Mouse (Mus musculus): ENCODE results near the gene Plcl2. TPM values are rescaled to one million over a fixed set of nuclear protein-coding genes. Genes with fewer than 3 reads are reported as not detected.
"Not testable (repeated sequence)": the region's sequence is repeated elsewhere in the genome, so short reads cannot be mapped to it uniquely, and the experiment has no call there.

Plcl2 gene
- polyA plus RNA-seq, 1 experiment from 2014 or later: 1.5 TPM

DNA sequence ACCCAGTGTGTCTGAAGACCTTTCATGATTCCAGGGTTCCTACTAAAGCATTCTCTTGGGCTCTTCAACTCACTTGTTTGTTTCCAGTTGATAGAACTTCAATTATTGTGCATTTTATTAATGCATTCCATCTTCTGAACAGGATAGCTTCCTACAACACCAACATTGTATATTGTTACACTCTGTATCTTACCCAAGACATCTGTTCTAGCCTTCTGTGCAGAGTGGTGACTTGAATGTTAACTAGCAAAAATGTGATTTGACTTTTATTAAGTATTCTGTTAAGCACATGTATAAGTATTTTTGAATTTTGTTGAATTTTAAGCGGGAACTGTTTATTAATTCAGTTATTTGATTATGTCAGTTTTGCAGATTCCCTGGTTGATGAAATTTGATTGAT, 132.7 kb downstream of the Plcl2 start:
- Histone ChIP-seq H3K4me1 (ENCODE audit: control insufficient read depth, low read depth, low read length) (no peaks in the 10 kb centered on the region), H3K4me2 (ENCODE audit: low read depth, low read length) (no peak overlapping the region), H3K27ac (ENCODE audit: low read length) (no peak overlapping the region), H3K4me3 (ENCODE audit: low read depth, low read length) (no peak overlapping the region), H3K9me3 (replicated peaks; ENCODE audit: control insufficient read depth, low read length) (no peaks in the 10 kb centered on the region), H3K9ac (ENCODE audit: low read depth, low read length) (no peak overlapping the region), H3K27me3 (ENCODE audit: control insufficient read depth, insufficient read depth, low read depth, low read length) (no peaks in the 10 kb centered on the region), H3K36me3 (ENCODE audit: control insufficient read depth, insufficient read depth) (no peaks in the 10 kb centered on the region)
- WGBS (ENCODE audit: insufficient replicate concordance): 74% methylated on average over 1 of the region's 1 CpGs
- ATAC-seq (ENCODE audit: low read depth): no peak

DNA sequence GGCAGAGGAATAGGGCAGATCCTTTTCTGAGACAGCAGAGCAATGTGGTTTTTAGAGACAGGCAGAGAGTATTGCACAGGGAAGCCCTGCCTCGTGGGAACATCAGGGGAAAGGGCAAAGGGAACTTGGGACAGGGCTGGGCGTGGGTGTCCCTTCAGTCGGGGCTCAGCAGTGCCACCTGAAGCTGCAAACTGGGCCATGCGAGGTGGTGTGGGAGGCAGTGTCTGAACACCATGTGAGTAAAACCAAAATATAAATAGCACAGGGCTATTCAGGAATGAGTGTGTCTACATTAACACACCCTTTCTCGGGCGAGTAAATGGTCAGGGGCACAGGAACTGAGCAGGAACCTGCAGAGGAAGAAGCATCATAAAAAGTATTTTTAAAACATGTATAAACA, 134.2 kb downstream of the Plcl2 start:
- Histone ChIP-seq H3K9ac (ENCODE audit: low read depth, low read length) (no peak overlapping the region), H3K4me2 (ENCODE audit: low read depth, low read length) (no peak overlapping the region), H3K27ac (ENCODE audit: low read length) (no peak overlapping the region), H3K27me3 (ENCODE audit: control insufficient read depth, insufficient read depth, low read depth, low read length) (no peaks in the 10 kb centered on the region), H3K36me3 (ENCODE audit: control insufficient read depth, insufficient read depth) (peaks cover under 1% of the 10 kb centered on the region), H3K9me3 (replicated peaks; ENCODE audit: control insufficient read depth, low read length) (no peaks in the 10 kb centered on the region), H3K4me3 (ENCODE audit: low read depth, low read length) (no peak overlapping the region), H3K4me1 (ENCODE audit: control insufficient read depth, low read depth, low read length) (no peaks in the 10 kb centered on the region)
- no peak for ATAC-seq (ENCODE audit: low read depth)
- WGBS (ENCODE audit: insufficient replicate concordance): 38% methylated on average over 6 of the region's 6 CpGs

DNA sequence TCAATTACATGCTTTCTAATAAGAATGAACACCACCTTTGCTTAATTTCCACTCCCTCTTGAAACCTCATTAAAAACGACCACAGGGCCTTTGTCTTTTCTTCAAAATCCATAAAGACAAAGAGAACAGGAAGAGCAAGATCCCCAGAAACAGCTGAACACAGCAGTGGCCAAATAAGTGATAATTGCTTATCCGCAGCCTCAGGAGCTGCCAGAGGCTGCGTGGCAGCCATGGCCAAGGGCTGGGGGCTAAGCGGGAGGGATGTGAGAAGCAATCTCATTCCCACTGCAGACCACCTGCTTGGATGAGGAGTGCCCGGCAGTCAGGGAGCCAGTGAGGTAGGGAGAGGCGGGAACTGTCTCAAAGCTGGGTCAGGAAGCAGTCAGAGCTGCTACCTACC, 134.8 kb downstream of the Plcl2 start:
- Histone ChIP-seq H3K36me3 (ENCODE audit: control insufficient read depth, insufficient read depth) (peaks cover 3% of the 10 kb centered on the region), H3K4me2 (ENCODE audit: low read depth, low read length) (no peak overlapping the region), H3K9ac (ENCODE audit: low read depth, low read length) (no peak overlapping the region), H3K4me3 (ENCODE audit: low read depth, low read length) (no peak overlapping the region), H3K27ac (ENCODE audit: low read length) (no peak overlapping the region), H3K9me3 (replicated peaks; ENCODE audit: control insufficient read depth, low read length) (no peaks in the 10 kb centered on the region), H3K27me3 (ENCODE audit: control insufficient read depth, insufficient read depth, low read depth, low read length) (no peaks in the 10 kb centered on the region), H3K4me1 (ENCODE audit: control insufficient read depth, low read depth, low read length) (no peaks in the 10 kb centered on the region)
- ATAC-seq (ENCODE audit: low read depth): no peak
- 43% methylated on average over 6 of the region's 6 CpGs for WGBS (ENCODE audit: insufficient replicate concordance)

DNA sequence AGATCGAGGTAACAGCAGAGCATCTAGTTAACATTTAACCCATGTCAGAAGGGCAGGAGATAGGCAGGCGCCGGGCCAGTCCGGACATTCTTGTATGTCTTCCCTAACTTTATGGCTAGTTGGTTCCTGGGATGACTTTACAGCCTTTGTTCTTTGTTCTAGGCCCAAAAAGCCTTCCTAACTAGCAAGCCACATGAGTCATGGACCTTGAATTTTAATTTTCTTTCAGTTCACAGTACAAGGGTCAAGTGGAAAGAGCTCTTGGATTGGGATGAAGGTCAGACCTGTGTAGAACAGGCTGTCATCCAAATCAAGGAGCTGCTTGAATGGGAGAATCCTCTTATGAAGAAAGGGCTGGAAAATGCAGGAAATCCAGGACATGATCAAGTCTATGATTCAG, 138.9 kb downstream of the Plcl2 start:
- not testable (repeated sequence) for H3K27ac ChIP-seq (ENCODE audit: low read length); H3K27me3 ChIP-seq (ENCODE audit: control insufficient read depth, insufficient read depth, low read depth, low read length); H3K4me1 ChIP-seq (ENCODE audit: control insufficient read depth, low read depth, low read length); ATAC-seq (ENCODE audit: low read depth); H3K4me2 ChIP-seq (ENCODE audit: low read depth, low read length); H3K9me3 ChIP-seq (replicated peaks; ENCODE audit: control insufficient read depth, low read length); H3K9ac ChIP-seq (ENCODE audit: low read depth, low read length); H3K4me3 ChIP-seq (ENCODE audit: low read depth, low read length); H3K36me3 ChIP-seq (ENCODE audit: control insufficient read depth, insufficient read depth)
- 86% methylated on average over 4 of the region's 4 CpGs for WGBS (ENCODE audit: insufficient replicate concordance)

DNA sequence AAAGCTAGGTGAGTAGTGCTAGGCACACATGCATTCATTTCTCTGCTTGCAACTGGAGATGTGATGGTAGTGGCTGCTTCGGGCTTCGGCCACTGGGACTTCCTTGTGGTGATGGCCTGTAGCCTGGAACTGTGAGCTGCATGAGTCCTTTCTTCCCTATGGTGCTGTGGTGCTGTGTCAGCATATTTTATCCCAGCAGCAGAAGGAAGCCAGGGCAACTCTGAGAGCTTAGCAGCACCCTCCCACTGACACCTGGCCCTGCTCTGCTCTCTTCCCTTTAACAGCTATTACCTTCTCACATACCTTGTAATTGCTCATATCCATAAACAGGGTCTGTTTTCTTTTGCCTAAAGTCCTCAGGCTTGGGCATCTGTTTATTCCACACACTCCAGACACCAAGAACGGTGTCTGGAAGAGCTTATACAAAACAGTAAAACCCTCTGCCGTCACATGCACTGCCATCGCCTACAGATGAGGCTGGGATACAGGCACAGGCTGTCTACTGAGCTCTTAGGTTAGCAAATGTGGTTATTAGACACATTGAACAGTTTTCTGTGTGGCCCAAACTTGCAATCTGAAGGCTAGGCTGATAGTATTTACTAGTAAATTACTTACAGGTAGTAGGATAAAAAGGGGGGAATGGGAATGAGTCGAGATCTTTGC, 139.7 kb downstream of the Plcl2 start:
- Histone ChIP-seq H3K9ac (ENCODE audit: low read depth, low read length) (no peak overlapping the region), H3K4me1 (ENCODE audit: control insufficient read depth, low read depth, low read length) (no peaks in the 10 kb centered on the region), H3K36me3 (ENCODE audit: control insufficient read depth, insufficient read depth) (peaks cover 3% of the 10 kb centered on the region), H3K27ac (ENCODE audit: low read length) (no peak overlapping the region), H3K9me3 (replicated peaks; ENCODE audit: control insufficient read depth, low read length) (no peaks in the 10 kb centered on the region), H3K27me3 (ENCODE audit: control insufficient read depth, insufficient read depth, low read depth, low read length) (no peaks in the 10 kb centered on the region), H3K4me3 (ENCODE audit: low read depth, low read length) (no peak overlapping the region), H3K4me2 (ENCODE audit: low read depth, low read length) (no peak overlapping the region)
- no peak for ATAC-seq (ENCODE audit: low read depth)
- WGBS (ENCODE audit: insufficient replicate concordance): 76% methylated on average over 6 of the region's 6 CpGs

DNA sequence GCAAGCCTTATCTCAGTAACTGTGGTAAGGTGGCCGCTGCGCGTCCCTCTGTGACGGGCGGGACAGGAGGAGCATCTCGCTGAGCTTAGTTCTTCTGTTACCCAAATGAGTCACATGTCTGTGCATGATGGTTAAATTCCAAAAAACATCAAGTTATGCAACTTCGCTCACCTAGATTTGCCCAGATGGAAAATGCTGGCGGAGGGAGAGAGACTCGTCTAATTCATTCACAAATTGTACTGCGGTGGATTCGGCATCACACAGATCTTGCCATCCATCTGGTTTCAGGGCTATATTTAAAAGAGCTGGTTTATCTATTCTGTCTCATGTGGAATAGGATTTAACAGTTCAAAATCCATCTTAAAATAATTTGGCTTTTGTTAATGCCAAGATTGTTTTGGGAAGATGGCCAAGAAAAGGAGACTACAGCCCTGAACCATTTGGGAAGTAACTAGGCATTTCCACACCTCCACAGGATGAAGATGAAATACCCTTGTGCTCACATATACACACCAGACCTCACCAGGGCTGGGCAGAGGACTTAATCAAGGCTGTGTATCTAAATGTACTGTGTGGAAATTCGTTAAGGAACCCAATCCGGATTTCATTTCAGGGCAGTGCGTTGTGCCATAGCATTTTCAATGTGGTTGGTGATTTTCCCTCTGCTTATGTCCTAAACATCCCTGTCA, 141.5 kb downstream of the Plcl2 start:
- no peak overlapping the region for H3K4me3 ChIP-seq (ENCODE audit: low read depth, low read length)
- no peaks in the 10 kb centered on the region for H3K27me3 ChIP-seq (ENCODE audit: control insufficient read depth, insufficient read depth, low read depth, low read length)
- 81% methylated on average over 14 of the region's 14 CpGs for WGBS (ENCODE audit: insufficient replicate concordance)
- no peaks in the 10 kb centered on the region for H3K9me3 ChIP-seq (replicated peaks; ENCODE audit: control insufficient read depth, low read length)
- no peak overlapping the region for H3K27ac ChIP-seq (ENCODE audit: low read length)
- no peaks in the 10 kb centered on the region for H3K4me1 ChIP-seq (ENCODE audit: control insufficient read depth, low read depth, low read length)
- no peak for ATAC-seq (ENCODE audit: low read depth)
- peaks cover 3% of the 10 kb centered on the region for H3K36me3 ChIP-seq (ENCODE audit: control insufficient read depth, insufficient read depth)
- H3K9ac ChIP-seq (ENCODE audit: low read depth, low read length): no peak overlapping the region
- H3K4me2 ChIP-seq (ENCODE audit: low read depth, low read length): no peak overlapping the region

DNA sequence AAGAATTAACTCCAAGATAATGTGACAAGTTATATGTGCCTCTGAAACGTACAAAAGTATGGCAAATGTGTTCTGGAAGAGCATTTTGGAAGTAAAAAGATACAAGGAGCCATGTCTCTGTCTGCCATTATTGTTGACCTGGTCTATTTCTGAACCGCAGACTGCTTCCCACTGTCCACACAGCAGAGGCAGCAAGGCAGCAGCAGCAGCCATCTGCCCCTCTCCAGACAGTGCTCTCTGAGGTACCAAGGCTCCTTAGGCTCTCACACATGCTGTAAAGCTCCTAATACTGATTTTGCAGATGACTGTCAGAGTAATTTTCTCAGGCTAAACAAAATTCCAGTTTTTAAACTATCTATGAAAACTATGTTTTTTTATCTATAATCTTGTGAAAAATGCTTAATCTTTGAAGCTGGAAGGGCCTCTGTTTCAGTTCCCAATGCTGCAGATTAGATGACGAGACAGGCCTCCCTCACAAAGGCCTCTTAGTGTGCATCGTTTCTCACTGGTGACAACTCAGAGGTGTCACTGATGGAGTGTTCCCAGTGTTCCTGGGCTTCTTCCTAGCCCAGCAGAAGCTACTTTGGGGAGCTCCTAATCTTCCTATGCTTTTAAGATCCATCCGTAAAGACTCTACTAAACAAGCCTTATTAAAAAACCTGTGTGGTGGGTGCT, 145.7 kb downstream of the Plcl2 start:
- Histone ChIP-seq H3K27me3 (ENCODE audit: control insufficient read depth, insufficient read depth, low read depth, low read length) (no peaks in the 10 kb centered on the region), H3K36me3 (ENCODE audit: control insufficient read depth, insufficient read depth) (no peaks in the 10 kb centered on the region), H3K4me3 (ENCODE audit: low read depth, low read length) (no peak overlapping the region), H3K9ac (ENCODE audit: low read depth, low read length) (no peak overlapping the region), H3K27ac (ENCODE audit: low read length) (no peak overlapping the region), H3K9me3 (replicated peaks; ENCODE audit: control insufficient read depth, low read length) (no peaks in the 10 kb centered on the region), H3K4me2 (ENCODE audit: low read depth, low read length) (no peak overlapping the region), H3K4me1 (ENCODE audit: control insufficient read depth, low read depth, low read length) (no peaks in the 10 kb centered on the region)
- no peak for ATAC-seq (ENCODE audit: low read depth)
- WGBS (ENCODE audit: insufficient replicate concordance): 58% methylated on average over 5 of the region's 5 CpGs

DNA sequence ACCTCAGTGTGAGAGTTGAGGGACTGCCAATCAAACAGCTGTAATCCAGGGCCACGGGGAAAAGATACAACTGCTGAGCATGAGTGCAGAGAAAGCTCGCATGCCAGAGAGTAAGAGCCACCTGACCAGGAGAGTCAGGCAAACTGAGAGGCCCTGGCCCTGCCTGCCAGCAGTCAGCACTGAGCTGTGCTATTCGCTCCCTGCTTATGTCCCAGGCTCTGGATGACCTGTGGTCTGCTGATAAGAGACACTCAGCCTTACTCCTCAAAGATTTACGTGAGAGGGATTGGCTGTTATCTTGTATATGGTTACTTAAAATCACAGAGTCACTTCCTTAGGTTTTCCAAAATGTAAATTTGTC, 146.2 kb downstream of the Plcl2 start:
- Histone ChIP-seq H3K4me2 (ENCODE audit: low read depth, low read length) (no peak overlapping the region), H3K9me3 (replicated peaks; ENCODE audit: control insufficient read depth, low read length) (no peaks in the 10 kb centered on the region), H3K27ac (ENCODE audit: low read length) (no peak overlapping the region), H3K27me3 (ENCODE audit: control insufficient read depth, insufficient read depth, low read depth, low read length) (no peaks in the 10 kb centered on the region), H3K4me1 (ENCODE audit: control insufficient read depth, low read depth, low read length) (no peaks in the 10 kb centered on the region), H3K4me3 (ENCODE audit: low read depth, low read length) (no peak overlapping the region), H3K36me3 (ENCODE audit: control insufficient read depth, insufficient read depth) (no peaks in the 10 kb centered on the region), H3K9ac (ENCODE audit: low read depth, low read length) (no peak overlapping the region)
- ATAC-seq (ENCODE audit: low read depth): no peak
- whole genome bisulfite sequencing (ENCODE audit: insufficient replicate concordance): 20% methylated on average over 4 of the region's 4 CpGs

DNA sequence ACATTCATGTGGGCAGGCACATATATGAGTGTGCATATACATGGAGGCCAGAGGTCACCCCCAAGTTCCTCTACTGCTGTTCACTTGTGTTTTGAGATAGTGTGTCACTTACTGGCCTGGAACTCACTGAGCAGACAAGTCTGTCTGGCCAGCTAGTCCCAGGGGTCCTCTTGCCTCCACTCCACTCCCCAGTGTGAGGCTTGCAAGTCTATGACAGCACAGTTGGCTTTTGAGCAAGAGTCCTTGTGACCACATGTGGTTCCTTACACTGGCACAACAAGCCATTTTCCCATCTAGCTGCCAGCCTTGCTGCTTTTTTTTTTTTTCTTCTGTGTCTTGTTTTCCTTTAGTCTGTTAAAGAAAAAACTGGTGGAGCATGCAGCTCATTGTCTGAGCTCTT, 148.1 kb downstream of the Plcl2 start:
- ATAC-seq (ENCODE audit: low read depth): no peak
- Histone ChIP-seq H3K9me3 (replicated peaks; ENCODE audit: control insufficient read depth, low read length) (no peaks in the 10 kb centered on the region), H3K27ac (ENCODE audit: low read length) (no peak overlapping the region), H3K27me3 (ENCODE audit: control insufficient read depth, insufficient read depth, low read depth, low read length) (no peaks in the 10 kb centered on the region), H3K4me1 (ENCODE audit: control insufficient read depth, low read depth, low read length) (no peaks in the 10 kb centered on the region), H3K4me3 (ENCODE audit: low read depth, low read length) (no peak overlapping the region), H3K4me2 (ENCODE audit: low read depth, low read length) (no peak overlapping the region), H3K9ac (ENCODE audit: low read depth, low read length) (no peak overlapping the region), H3K36me3 (ENCODE audit: control insufficient read depth, insufficient read depth) (no peaks in the 10 kb centered on the region)

Data from liver, embryonic 16.5 days (tissue).